Mouse (Mus musculus): Measurements from ENCODE around the gene Luzp2. TPM values are rescaled to one million over a fixed set of nuclear protein-coding genes. Genes with fewer than 3 reads are reported as not detected.

Luzp2 gene
- polyA plus RNA-seq, 1 experiment from 2014 or later = 5.7 TPM

- Histone ChIP-seq H3K4me1 (ENCODE audit: control insufficient read depth, insufficient read depth, low read length) (no peaks in the 10 kb centered on the region), H3K9ac (ENCODE audit: low read depth, low read length) (no peak overlapping the region), H3K36me3 (ENCODE audit: control insufficient read depth, insufficient read depth, low read length) (no peaks in the 10 kb centered on the region), H3K27ac (replicated peaks; ENCODE audit: low read depth, low read length) (no peak overlapping the region), H3K4me2 (ENCODE audit: low read depth, low read length) (no peak overlapping the region), H3K4me3 (ENCODE audit: low read depth, low read length) (no peak overlapping the region), H3K9me3 (ENCODE audit: control insufficient read depth, low read length) (no peaks in the 10 kb centered on the region), H3K27me3 (replicated peaks; ENCODE audit: control insufficient read depth, insufficient read depth, low read length) (no peaks in the 10 kb centered on the region)
- WGBS = 90% methylated on average over 2 of the region's 2 CpGs
- DNase-seq (ENCODE audit: low spot score) = no peak
- no peak for ATAC-seq (ENCODE audit: low read depth)
These were observed 354.2 kb downstream of the Luzp2 start for GRCm38 (mm10) chr7:55189496-55189895.

DNA sequence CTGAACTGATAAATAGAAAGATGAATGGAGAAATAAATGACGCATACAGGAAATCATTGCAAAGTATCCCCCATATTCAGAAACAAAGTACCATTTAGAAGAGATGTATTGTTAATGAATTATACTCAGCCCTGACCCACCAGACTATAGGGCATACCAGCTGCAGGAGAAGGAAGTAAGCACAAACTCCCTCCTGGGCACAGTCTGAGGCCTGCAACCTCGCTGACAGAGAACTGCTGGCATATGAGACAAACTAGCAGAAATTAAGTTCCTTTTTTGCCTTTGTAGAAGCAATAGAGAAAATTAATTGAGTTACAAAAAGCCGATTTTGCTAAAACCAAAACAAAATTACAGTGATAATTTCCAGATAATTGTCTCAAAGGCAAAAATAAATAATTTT is 355.4 kb downstream of the Luzp2 start:
- H3K27me3 ChIP-seq (replicated peaks; ENCODE audit: control insufficient read depth, insufficient read depth, low read length) = no peaks in the 10 kb centered on the region
- no peak overlapping the region for H3K27ac ChIP-seq (replicated peaks; ENCODE audit: low read depth, low read length)
- no peak for DNase-seq (ENCODE audit: low spot score)
- H3K4me2 ChIP-seq (ENCODE audit: low read depth, low read length) = no peak overlapping the region
- WGBS = 70% methylated on average over 3 of the region's 3 CpGs
- H3K36me3 ChIP-seq (ENCODE audit: control insufficient read depth, insufficient read depth, low read length) = no peaks in the 10 kb centered on the region
- no peak overlapping the region for H3K9ac ChIP-seq (ENCODE audit: low read depth, low read length)
- no peaks in the 10 kb centered on the region for H3K4me1 ChIP-seq (ENCODE audit: control insufficient read depth, insufficient read depth, low read length)
- no peak overlapping the region for H3K4me3 ChIP-seq (ENCODE audit: low read depth, low read length)
- no peaks in the 10 kb centered on the region for H3K9me3 ChIP-seq (ENCODE audit: control insufficient read depth, low read length)
- ATAC-seq (ENCODE audit: low read depth) = no peak

DNA sequence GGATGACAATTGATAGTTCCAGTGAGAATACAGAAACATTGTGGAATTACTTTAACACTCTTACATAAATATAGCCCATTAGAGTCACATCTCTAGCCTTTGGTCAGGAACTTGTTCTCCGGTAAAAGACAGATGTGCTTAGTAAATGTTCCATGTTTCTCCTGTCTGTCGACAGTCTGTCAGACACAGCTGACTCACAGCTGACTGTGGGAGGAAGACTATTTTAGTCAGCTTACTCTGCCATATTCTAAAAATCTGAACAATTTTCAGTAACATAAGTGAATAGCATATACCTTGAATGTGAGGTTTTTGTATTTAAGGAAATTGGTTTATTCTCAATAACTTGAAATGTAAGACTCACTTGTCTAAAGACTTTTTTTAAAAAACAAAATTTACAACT is 363.5 kb downstream of the Luzp2 start:
- H3K27me3 ChIP-seq (replicated peaks; ENCODE audit: control insufficient read depth, insufficient read depth, low read length) = no peaks in the 10 kb centered on the region
- 74% methylated on average over 2 of the region's 2 CpGs for WGBS
- no peak for ATAC-seq (ENCODE audit: low read depth)

DNA sequence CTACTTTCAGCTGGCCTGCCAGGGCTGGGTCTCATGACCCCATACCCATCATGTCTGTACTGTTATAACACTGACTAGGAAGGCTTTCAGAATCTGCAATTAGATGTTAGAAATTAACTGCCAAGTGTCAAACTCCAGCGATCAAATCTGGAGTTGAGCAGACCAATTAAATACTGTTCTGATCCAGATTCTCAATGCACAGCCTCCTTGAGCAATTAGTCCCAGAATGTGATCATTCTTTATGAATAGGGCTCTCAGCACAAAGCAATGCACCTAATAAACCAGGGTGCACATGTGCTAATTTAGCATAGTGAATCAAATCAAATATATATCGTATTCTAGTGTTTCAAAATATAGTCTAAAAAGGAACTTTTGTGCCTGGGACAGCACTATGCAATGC is 387.7 kb downstream of the Luzp2 start:
- no peaks in the 10 kb centered on the region for H3K4me1 ChIP-seq (ENCODE audit: control insufficient read depth, insufficient read depth, low read length)
- H3K4me3 ChIP-seq (ENCODE audit: low read depth, low read length) = no peak overlapping the region
- no peak overlapping the region for H3K4me2 ChIP-seq (ENCODE audit: low read depth, low read length)
- H3K27me3 ChIP-seq (replicated peaks; ENCODE audit: control insufficient read depth, insufficient read depth, low read length) = no peaks in the 10 kb centered on the region
- no peak overlapping the region for H3K9ac ChIP-seq (ENCODE audit: low read depth, low read length)
- ATAC-seq (ENCODE audit: low read depth) = no peak
- no peak for DNase-seq (ENCODE audit: low spot score)
- H3K36me3 ChIP-seq (ENCODE audit: control insufficient read depth, insufficient read depth, low read length) = no peaks in the 10 kb centered on the region
- H3K27ac ChIP-seq (replicated peaks; ENCODE audit: low read depth, low read length) = no peak overlapping the region
- no peaks in the 10 kb centered on the region for H3K9me3 ChIP-seq (ENCODE audit: control insufficient read depth, low read length)
- WGBS = 78% methylated on average over 2 of the region's 2 CpGs

More for the DNA sequence above, 363.5 kb downstream of the Luzp2 start:
- Histone ChIP-seq H3K4me1 (ENCODE audit: control insufficient read depth, insufficient read depth, low read length) (no peaks in the 10 kb centered on the region), H3K4me2 (ENCODE audit: low read depth, low read length) (no peak overlapping the region), H3K9me3 (ENCODE audit: control insufficient read depth, low read length) (no peaks in the 10 kb centered on the region), H3K36me3 (ENCODE audit: control insufficient read depth, insufficient read depth, low read length) (no peaks in the 10 kb centered on the region), H3K4me3 (ENCODE audit: low read depth, low read length) (no peak overlapping the region), H3K27ac (replicated peaks; ENCODE audit: low read depth, low read length) (no peak overlapping the region), H3K9ac (ENCODE audit: low read depth, low read length) (no peak overlapping the region)
- no peak for DNase-seq (ENCODE audit: low spot score)

- no peaks in the 10 kb centered on the region for H3K4me1 ChIP-seq (ENCODE audit: control insufficient read depth, insufficient read depth, low read length)
- no peak overlapping the region for H3K4me3 ChIP-seq (ENCODE audit: low read depth, low read length)
- no peak overlapping the region for H3K27ac ChIP-seq (replicated peaks; ENCODE audit: low read depth, low read length)
- no peaks in the 10 kb centered on the region for H3K36me3 ChIP-seq (ENCODE audit: control insufficient read depth, insufficient read depth, low read length)
- DNase-seq (ENCODE audit: low spot score) = no peak
- no peak overlapping the region for H3K4me2 ChIP-seq (ENCODE audit: low read depth, low read length)
- H3K9ac ChIP-seq (ENCODE audit: low read depth, low read length) = no peak overlapping the region
- no peak for ATAC-seq (ENCODE audit: low read depth)
- H3K27me3 ChIP-seq (replicated peaks; ENCODE audit: control insufficient read depth, insufficient read depth, low read length) = no peaks in the 10 kb centered on the region
- no peaks in the 10 kb centered on the region for H3K9me3 ChIP-seq (ENCODE audit: control insufficient read depth, low read length)
These were observed 394.1 kb downstream of the Luzp2 start for GRCm38 (mm10) chr7:55229407-55229806.
